Mouse (Mus musculus) G1E (cell line): ENCODE measurements at regions not wholly inside any gene's neighbourhood (a gene's known extent, or its start where the extent isn't known, plus 50 kb on each side); places are given as distances from the start of the nearest gene placed in this dataset.

Source experiments
- CTCF ChIP-seq: IDR thresholded peaks from 2 replicates; pipeline ENCODE4 v1.5.1; 2012; ENCODE audit warnings: low read depth, low read length, inconsistent platforms, mixed read lengths
- GATA1 ChIP-seq: IDR thresholded peaks from 2 replicates; pipeline ENCODE4 v1.6.1; 2012; ENCODE audit warnings: borderline replicate concordance, low read length, inconsistent platforms, mixed read lengths
- POLR2AphosphoS5 ChIP-seq: IDR thresholded peaks from 2 replicates; pipeline ENCODE4 v1.6.1; 2012; ENCODE audit warnings: low read depth, low read length, inconsistent platforms; ENCODE audit not compliant: insufficient replicate concordance
- TAL1 ChIP-seq: conservative IDR thresholded peaks from 2 replicates; pipeline ENCODE4 v1.6.1; 2012; ENCODE audit warnings: low read depth, low read length, inconsistent platforms, mixed read lengths

GRCm38 (mm10) chr2:84161742-84162141, 171.4 kb downstream of the Gm13691 start:
- TF ChIP-seq GATA1 = no peak
- TF ChIP-seq CTCF = no peak
- no peak for TF ChIP-seq TAL1
- no peak for TF ChIP-seq POLR2AphosphoS5
